8 mouse cellular contexts compared by ENCODE assay signal in the genomic region with DNA sequence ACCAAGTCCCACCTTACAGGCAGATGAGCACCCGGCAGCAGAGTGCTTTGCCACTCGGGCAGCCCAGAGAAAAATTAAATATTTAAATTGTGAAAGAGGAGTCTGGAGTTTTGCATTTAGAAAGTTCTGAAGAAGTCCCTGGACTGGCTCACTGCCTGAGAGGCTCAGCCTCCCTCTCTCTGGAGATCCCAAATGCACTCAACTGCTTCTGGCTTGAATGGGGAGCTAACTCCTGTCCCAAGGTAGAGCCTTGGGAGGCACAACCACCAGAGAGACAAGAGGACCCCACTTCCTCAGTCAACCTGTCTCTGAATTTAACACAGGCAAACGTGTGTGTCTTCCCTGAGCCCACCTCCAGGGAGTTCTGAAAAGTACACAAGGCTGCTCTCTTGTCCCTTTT. TPM values are rescaled to one million over a fixed set of nuclear protein-coding genes. Genes with fewer than 3 reads are reported as not detected.
DNase-seq lines count a peak whose midpoint lies in the region; ATAC-seq and TF ChIP-seq lines count a peak whose summit lies in the region.

No protein-coding gene starts in this region.

- H3K36me3 ChIP-seq in heart, adult 2 months (ENCODE audit: control insufficient read depth, insufficient read depth, low read length), result no peaks in the 10 kb centered on the region
- no peaks in the 10 kb centered on the region for H3K36me3 ChIP-seq in embryonic facial prominence, embryonic 11.5 days (replicated peaks; ENCODE audit: control insufficient read depth, insufficient read depth, low read depth, low read length)
- no peaks in the 10 kb centered on the region for H3K36me3 ChIP-seq in hindbrain, embryonic 12.5 days
- no peaks in the 10 kb centered on the region for H3K36me3 ChIP-seq in midbrain, embryonic 13.5 days

- no peaks in the 10 kb centered on the region for H3K27me3 ChIP-seq in heart, adult 2 months (ENCODE audit: control insufficient read depth, insufficient read depth, low read length)
- H3K27me3 ChIP-seq in embryonic facial prominence, embryonic 11.5 days (ENCODE audit: control insufficient read depth, insufficient read depth, low read length), result no peaks in the 10 kb centered on the region
- H3K27me3 ChIP-seq in hindbrain, embryonic 12.5 days, result no peaks in the 10 kb centered on the region
- H3K27me3 ChIP-seq in midbrain, embryonic 13.5 days, result no peaks in the 10 kb centered on the region

- no peaks in the 10 kb centered on the region; the same call in 1 of the 2 replicates for H3K4me1 ChIP-seq in heart, adult 2 months (ENCODE audit: control insufficient read depth, insufficient read depth, low read length)
- peaks cover 5% of the 10 kb centered on the region; the same call in 1 of the 2 replicates for H3K4me1 ChIP-seq in embryonic facial prominence, embryonic 11.5 days (ENCODE audit: control insufficient read depth, insufficient read depth, low read length)
- peaks cover 3% of the 10 kb centered on the region; the same call in 1 of the 2 replicates for H3K4me1 ChIP-seq in hindbrain, embryonic 12.5 days
- H3K4me1 ChIP-seq in midbrain, embryonic 13.5 days (replicated peaks), result peaks cover 24% of the 10 kb centered on the region

- TF ChIP-seq POLR2A in heart, adult 2 months (IDR thresholded peaks at IDR 0.05; ENCODE audit: insufficient read depth, low read depth, low read length), result no peak

- TF ChIP-seq CTCF in heart, adult 2 months (IDR thresholded peaks at IDR 0.05), result no peak

- H3K27ac ChIP-seq in heart, adult 2 months, result peak overlapping the region; percentile 81
- H3K27ac ChIP-seq in embryonic facial prominence, embryonic 11.5 days (replicated peaks; ENCODE audit: low read depth, low read length), result no peak overlapping the region
- H3K27ac ChIP-seq in hindbrain, embryonic 12.5 days, result no peak overlapping the region
- no peak overlapping the region for H3K27ac ChIP-seq in midbrain, embryonic 13.5 days

- peaks cover 2% of the 10 kb centered on the region; the same call in 1 of the 2 replicates for H3K79me2 ChIP-seq in heart, adult 2 months (replicated peaks; ENCODE audit: control insufficient read depth, insufficient read depth, low read length)

- TF ChIP-seq EP300 in heart, adult 2 months (IDR thresholded peaks at IDR 0.05; ENCODE audit: insufficient read depth, low read depth, low read length), result no peak

- no peaks in the 10 kb centered on the region for H3K9me3 ChIP-seq in embryonic facial prominence, embryonic 11.5 days (replicated peaks; ENCODE audit: control insufficient read depth, low read length)
- no peaks in the 10 kb centered on the region for H3K9me3 ChIP-seq in hindbrain, embryonic 12.5 days (replicated peaks)
- no peaks in the 10 kb centered on the region for H3K9me3 ChIP-seq in midbrain, embryonic 13.5 days

- peak overlapping the region; percentile 59 for H3K4me3 ChIP-seq in heart, adult 2 months
- H3K4me3 ChIP-seq in embryonic facial prominence, embryonic 11.5 days (ENCODE audit: low read depth, low read length), result peak overlapping the region; percentile 48
- peak overlapping the region; percentile 33 for H3K4me3 ChIP-seq in hindbrain, embryonic 12.5 days
- peak overlapping the region; percentile 43 for H3K4me3 ChIP-seq in midbrain, embryonic 13.5 days (replicated peaks)

- DNase-seq in heart, adult 2 months, result peak; percentile 13 to 26
- no peak for DNase-seq in heart, postnatal 10 days
- no peak for DNase-seq in embryonic facial prominence, embryonic 11.5 days (ENCODE audit: low spot score)
- no peak for DNase-seq in urinary bladder, postnatal 25 days (ENCODE audit: low spot score)
- DNase-seq in urinary bladder, postnatal 36 days (ENCODE audit: low spot score in 2 of 2), result no peak
- DNase-seq in left cerebral cortex, postnatal 25 days (ENCODE audit: low spot score in 2 of 2), result no peak

- intact Hi-C loops in heart, adult 2 months (cut with DNase I), result loop anchor here (2.0 kb wide), 1 partner anchor 32 kb away; no protein-coding TSS in a partner anchor
- intact Hi-C loops in heart, postnatal 10 days (cut with DNase I), result no loop called here
- intact Hi-C loops in left cerebral cortex, postnatal 25 days (cut with DNase I), result loop anchor here (5.0 to 10.0 kb wide), 2 partner anchors 79 to 476 kb away; no protein-coding TSS in a partner anchor

- no peak for ATAC-seq in embryonic facial prominence, embryonic 11.5 days (replicated peaks; ENCODE audit: insufficient number of reproducible peaks, low FRiP score, low TSS enrichment, low read depth)
- no peak for ATAC-seq in hindbrain, embryonic 12.5 days (ENCODE audit: low FRiP score)
- ATAC-seq in midbrain, embryonic 13.5 days, result no peak

- H3K4me2 ChIP-seq in embryonic facial prominence, embryonic 11.5 days (ENCODE audit: low read depth, low read length), result peak overlapping the region; percentile 60
- peak overlapping the region; percentile 51 for H3K4me2 ChIP-seq in hindbrain, embryonic 12.5 days (replicated peaks)
- peak overlapping the region; percentile 62 for H3K4me2 ChIP-seq in midbrain, embryonic 13.5 days (replicated peaks)

- 15% methylated on average over 3 of the region's 3 CpGs for WGBS in heart, adult 2 months
- WGBS in embryonic facial prominence, embryonic 11.5 days, result 3% methylated on average over 3 of the region's 3 CpGs
- 6% methylated on average over 3 of the region's 3 CpGs for WGBS in hindbrain, embryonic 12.5 days
- WGBS in midbrain, embryonic 13.5 days, result 7% methylated on average over 3 of the region's 3 CpGs

- H3K9ac ChIP-seq in heart, adult 2 months (ENCODE audit: low read depth, low read length), result peak overlapping the region; percentile 44
- peak overlapping the region; percentile 64 for H3K9ac ChIP-seq in embryonic facial prominence, embryonic 11.5 days (replicated peaks; ENCODE audit: low read length)
- peak overlapping the region; percentile 41 for H3K9ac ChIP-seq in hindbrain, embryonic 12.5 days
- peak overlapping the region; percentile 67 for H3K9ac ChIP-seq in midbrain, embryonic 13.5 days (replicated peaks)

RNA-seq across cellular contexts. Expression of gene Ldb2, which starts 1.0 kb away (rescaled TPM):
- total RNA-seq in heart, adult 2 months (2021), result 1 to 10 TPM; 7.3 to 7.6 TPM
- polyA plus RNA-seq in heart, adult 2 months (2012; rRNA removed), result 15.1 and 21.1 TPM in 2 replicates
- 10 to 100 TPM; 17.2 to 19.0 TPM for total RNA-seq in heart, postnatal 10 days (2021)
- polyA plus RNA-seq in embryonic facial prominence, embryonic 11.5 days (2014; fragmentation: Nextera tagmentation; extraction: Ambion mirVana), result 49.1 and 51.5 TPM in 2 replicates
- 27.0 and 31.1 TPM in 2 replicates for polyA plus RNA-seq in hindbrain, embryonic 12.5 days (2016; fragmentation: Nextera tagmentation; extraction: Ambion mirVana)
- 33.2 and 34.9 TPM in 2 replicates for polyA plus RNA-seq in midbrain, embryonic 13.5 days (2015; fragmentation: Nextera tagmentation; extraction: Ambion mirVana)
- 10 to 100 TPM; 40.3 to 59.7 TPM for total RNA-seq in left cerebral cortex, postnatal 25 days (2021)

Comparison
In these comparisons a context has a peak if more than half of its experiments do, and no peak if none do; other contexts are left out.
1. DNase-seq: peak in heart, adult 2 months (2 of 2); none in heart, postnatal 10 days (0 of 2), embryonic facial prominence, embryonic 11.5 days (single experiment), urinary bladder, postnatal 25 days (single experiment), urinary bladder, postnatal 36 days (0 of 2) and left cerebral cortex, postnatal 25 days (0 of 2).
2. Peak in every context shown above with its lines, with median percentiles within 50 percentile points of each other: H3K4me3 ChIP-seq, H3K9ac ChIP-seq and H3K4me2 ChIP-seq.